Mouse (Mus musculus) limb, embryonic 10.5 days (tissue): ENCODE data around the gene Sebox. TPM values are rescaled to one million over a fixed set of nuclear protein-coding genes. Genes with fewer than 3 reads are reported as not detected.
A peak's percentile ranks its signal among the peaks of the same experiment; 100 is the strongest.

Source experiments
- DNase-seq: peaks from one replicate; pipeline ENCODE4 v3.0.0-alpha.2; 2017; ENCODE audit warnings: low spot score
- H3K27ac ChIP-seq: fragments of 300-500 bp; sonication (generic); 2 replicates; pipeline ENCODE4 v1.5.1; 2016; ENCODE audit warnings: mild to moderate bottlenecking
- H3K27me3 ChIP-seq: fragments of 300-500 bp; sonication (generic); 2 replicates; pipeline ENCODE4 v1.6.1; 2016; ENCODE audit warnings: low read depth, mild to moderate bottlenecking; ENCODE audit not compliant: poor library complexity, severe bottlenecking
- H3K36me3 ChIP-seq: fragments of 300-500 bp; sonication (generic); 2 replicates; pipeline ENCODE4 v1.6.1; 2016; ENCODE audit warnings: mild to moderate bottlenecking, moderate library complexity
- H3K4me1 ChIP-seq: fragments of 300-500 bp; sonication (generic); 2 replicates; pipeline ENCODE4 v1.6.1; 2016
- H3K4me3 ChIP-seq: fragments of 300-500 bp; sonication (generic); 2 replicates; pipeline ENCODE4 v1.5.1; 2016; ENCODE audit warnings: mild to moderate bottlenecking, moderate library complexity
- H3K9me3 ChIP-seq: fragments of 300-500 bp; sonication (generic); replicated peaks from 2 replicates; pipeline ENCODE4 v1.6.1; 2016; ENCODE audit warnings: mild to moderate bottlenecking
- WGBS: fragments of 180-500 bp; shearing (Covaris S2); methylation state at CpG from one replicate; pipeline ENCODE4 v1.1.7; 2016; 5-methylcytosine and 5-hydroxymethylcytosine counted together
- polyA plus RNA-seq: library from polyadenylated mRNA; unstranded; fragments of >200 nt; fragmentation: Nextera tagmentation; extraction: Ambion mirVana; gene quantifications from 2 replicates; pipeline ENCODE4 v1.2.1, GENCODE M21; 2016

The Sebox gene
- polyA plus RNA-seq, 1 experiment from 2014 or later, result not detected

GRCm38 (mm10) chr11:78501529-78501928 is 1.7 kb upstream of the Sebox start:
- peaks cover 17% of the 10 kb centered on the region for H3K36me3 ChIP-seq
- DNase-seq, result no peak
- H3K4me1 ChIP-seq, result peaks cover 16% of the 10 kb centered on the region
- no peaks in the 10 kb centered on the region for H3K9me3 ChIP-seq
- H3K4me3 ChIP-seq, result no peak overlapping the region
- peaks cover 47% of the 10 kb centered on the region for H3K27me3 ChIP-seq
- no peak overlapping the region for H3K27ac ChIP-seq
- WGBS, result 82% methylated on average over 20 of the region's 20 CpGs

DNA sequence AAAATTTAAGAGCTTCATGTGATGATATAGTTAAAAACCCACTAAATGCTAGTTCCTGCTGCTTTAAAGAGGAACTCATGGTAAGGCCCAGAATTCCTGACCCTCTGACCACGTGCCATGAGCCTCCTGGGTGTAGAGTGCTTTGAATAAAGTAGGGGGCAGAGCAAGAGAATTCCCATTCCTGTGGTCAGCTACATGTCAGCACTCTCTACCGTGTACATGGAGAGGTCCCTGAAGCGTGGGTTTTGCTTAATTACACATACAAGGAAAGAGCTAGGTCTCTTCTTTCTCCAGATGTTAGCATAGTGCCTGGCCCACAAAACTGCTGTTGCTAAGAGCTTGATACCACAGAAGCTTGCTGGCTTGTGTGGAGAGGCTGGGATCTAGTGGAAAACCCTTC is 2.2 kb downstream of the Sebox start:
- H3K9me3 ChIP-seq, result no peaks in the 10 kb centered on the region
- no peaks in the 10 kb centered on the region for H3K4me1 ChIP-seq
- H3K4me3 ChIP-seq, result no peak overlapping the region
- 82% methylated on average over 3 of the region's 3 CpGs for WGBS
- no peak for DNase-seq
- H3K27ac ChIP-seq, result no peak overlapping the region
- peaks cover 13% of the 10 kb centered on the region for H3K27me3 ChIP-seq
- peaks cover 52% of the 10 kb centered on the region for H3K36me3 ChIP-seq

- DNase-seq, result no peak
- WGBS, result 87% methylated on average over 5 of the region's 5 CpGs
- Histone ChIP-seq H3K4me1 (peaks cover 19% of the 10 kb centered on the region), H3K36me3 (peaks cover 58% of the 10 kb centered on the region), H3K27me3 (no peaks in the 10 kb centered on the region), H3K9me3 (no peaks in the 10 kb centered on the region), H3K27ac (no peak overlapping the region), H3K4me3 (no peak overlapping the region)
Observed at GRCm38 (mm10) chr11:78509148-78509547, 5.9 kb downstream of the Sebox start.

DNA sequence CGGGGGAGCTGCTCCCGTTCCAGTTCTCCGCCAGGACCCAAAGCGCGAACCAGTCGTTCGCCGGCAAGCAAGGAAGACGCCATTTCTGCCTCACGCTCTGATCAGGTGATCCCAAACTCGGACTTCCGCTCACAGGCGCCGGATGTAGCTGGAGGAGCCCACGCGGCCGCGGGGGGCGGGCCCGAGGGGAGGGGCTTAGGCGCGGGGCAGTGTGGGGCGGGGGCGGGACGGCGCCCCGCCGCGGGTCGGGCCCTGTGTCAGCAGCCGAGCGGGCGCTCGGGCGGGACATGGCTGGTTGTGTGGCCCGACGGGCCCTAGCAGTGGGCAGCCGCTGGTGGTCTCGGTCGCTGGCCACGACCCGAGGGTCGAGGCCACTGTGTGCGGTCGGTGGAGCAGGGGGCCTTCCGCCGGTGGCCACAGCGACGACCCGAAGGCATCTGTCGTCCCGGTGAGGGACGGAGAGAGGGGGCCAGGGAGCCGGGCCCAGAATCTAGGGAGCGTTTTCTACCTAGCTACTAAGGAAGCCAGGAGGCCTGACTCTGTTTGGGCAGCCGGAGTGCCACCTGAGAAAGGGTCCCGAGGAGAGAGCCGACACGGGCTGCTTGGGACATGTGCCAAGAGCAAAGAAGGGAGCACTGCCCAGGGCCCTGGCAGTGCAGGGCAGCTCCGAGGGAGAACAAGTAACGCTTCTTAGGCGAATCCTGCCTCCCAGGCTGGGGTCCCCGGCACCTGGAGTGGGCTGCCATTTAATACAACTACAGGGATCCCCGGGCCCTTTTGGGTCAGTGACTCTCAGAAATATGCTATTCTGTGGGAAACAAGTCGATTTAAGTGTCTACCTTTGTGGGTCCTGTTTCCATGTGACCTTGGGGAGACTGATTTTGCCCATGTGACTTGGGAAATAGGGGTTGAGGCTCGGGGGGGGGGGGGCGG is 9.0 kb downstream of the Sebox start, which contains the start of the genes Tmem199 and Poldip2:
Gene Tmem199 (minus strand): TSS at position 148 of the 933 bp plus-strand sequence.
Gene Poldip2 (plus strand): TSS at position 169 of the 933 bp plus-strand sequence.
- peaks cover 19% of the 10 kb centered on the region for H3K4me1 ChIP-seq
- under 1% methylated on average over 67 of the region's 67 CpGs for WGBS
- no peaks in the 10 kb centered on the region for H3K27me3 ChIP-seq
- peaks cover 63% of the 10 kb centered on the region for H3K36me3 ChIP-seq
- no peaks in the 10 kb centered on the region for H3K9me3 ChIP-seq
- H3K4me3 ChIP-seq, result peak within 1 kb of the TSS; percentile 85
- H3K27ac ChIP-seq, result peak within 1 kb of the TSS; percentile 94
- peak; percentile 98 for DNase-seq

DNA sequence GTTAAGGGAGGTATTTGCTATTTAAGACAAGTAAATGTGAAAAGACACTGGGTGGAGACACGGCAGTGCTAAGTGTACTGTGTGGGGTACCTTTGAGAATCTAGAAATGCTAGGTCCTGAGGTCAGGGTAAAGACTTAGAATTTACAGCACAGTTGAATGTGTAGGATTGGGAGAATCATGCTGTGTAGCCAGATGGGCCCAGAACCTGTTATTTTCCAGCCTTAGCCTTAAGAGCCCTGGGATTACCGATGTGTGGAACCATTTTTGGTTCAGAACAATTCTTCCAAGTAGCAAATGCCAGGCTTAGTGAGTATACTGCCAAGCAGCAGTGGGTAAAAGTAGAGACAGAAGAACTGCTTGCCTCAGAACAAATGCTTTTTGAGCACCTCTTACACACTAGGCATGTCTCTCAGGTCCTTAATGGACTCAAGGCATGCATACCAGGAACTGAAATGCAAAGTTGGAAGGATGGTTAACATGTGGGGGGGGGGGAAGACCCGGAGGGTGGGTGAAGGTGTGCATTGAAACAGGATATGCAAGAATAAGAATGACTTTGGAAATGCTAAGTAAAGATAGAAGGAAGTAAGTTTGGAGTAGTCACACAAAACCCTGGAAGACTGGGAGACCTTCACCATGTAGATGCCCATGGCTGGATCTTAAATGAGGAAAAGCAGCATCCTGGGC is 10.0 kb downstream of the Sebox start:
- Histone ChIP-seq H3K4me1 (peaks cover 19% of the 10 kb centered on the region), H3K9me3 (no peaks in the 10 kb centered on the region), H3K36me3 (peaks cover 63% of the 10 kb centered on the region), H3K4me3 (peak overlapping the region; percentile 85), H3K27me3 (no peaks in the 10 kb centered on the region), H3K27ac (peak overlapping the region; percentile 94; the same call in 1 of the 2 replicates)
- DNase-seq, result no peak
- 84% methylated on average over 3 of the region's 3 CpGs for WGBS

DNA sequence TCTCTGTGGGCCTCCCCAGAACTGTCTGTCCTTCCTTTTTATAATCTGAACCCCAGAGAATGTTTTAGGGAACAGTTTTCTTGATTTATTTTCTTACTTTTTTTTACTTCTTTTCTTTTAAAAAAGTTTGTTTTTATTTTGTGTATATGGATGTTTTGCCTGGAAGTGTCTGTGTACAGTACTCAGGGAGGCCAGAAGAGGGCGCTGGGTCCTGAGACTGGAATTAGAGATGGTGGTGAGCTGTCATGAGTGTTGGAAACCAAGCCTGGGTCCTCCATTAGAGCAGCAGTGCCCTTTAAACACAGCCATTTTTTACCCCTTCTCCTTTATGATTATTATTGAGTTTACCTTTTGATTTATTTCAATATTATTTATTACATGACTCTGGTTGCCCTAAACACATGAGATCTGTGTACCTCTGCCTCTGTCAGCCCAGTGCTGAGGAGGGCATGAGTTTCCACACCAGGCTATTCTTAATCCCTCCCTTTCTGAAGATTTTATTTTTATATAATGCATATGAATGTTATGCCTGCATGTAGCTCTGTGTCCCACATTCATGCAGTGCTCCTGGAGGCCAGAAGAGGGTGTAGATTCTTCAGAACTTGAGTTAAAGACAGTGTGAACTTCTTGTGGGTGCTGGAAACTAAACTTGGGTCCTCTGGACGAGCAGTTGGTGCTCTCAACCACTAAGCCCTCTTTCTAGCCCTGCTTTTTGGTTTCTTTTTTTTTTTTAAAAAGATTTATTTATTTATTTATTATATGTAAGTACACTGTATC is 12.5 kb downstream of the Sebox start:
- no peaks in the 10 kb centered on the region for H3K27me3 ChIP-seq
- no peak overlapping the region for H3K27ac ChIP-seq
- peaks cover 69% of the 10 kb centered on the region for H3K36me3 ChIP-seq
- H3K9me3 ChIP-seq, result no peaks in the 10 kb centered on the region
- 69% methylated on average over 2 of the region's 2 CpGs for WGBS
- peaks cover 19% of the 10 kb centered on the region for H3K4me1 ChIP-seq
- no peak for DNase-seq
- H3K4me3 ChIP-seq, result no peak overlapping the region

- no peak overlapping the region for H3K4me3 ChIP-seq
- DNase-seq, result no peak
- H3K9me3 ChIP-seq, result no peaks in the 10 kb centered on the region
- no peak overlapping the region for H3K27ac ChIP-seq
- peaks cover 96% of the 10 kb centered on the region for H3K36me3 ChIP-seq
- H3K27me3 ChIP-seq, result no peaks in the 10 kb centered on the region
- 95% methylated on average over 10 of the region's 10 CpGs for WGBS
- H3K4me1 ChIP-seq, result no peaks in the 10 kb centered on the region
Observed at GRCm38 (mm10) chr11:78518931-78519330, 15.7 kb downstream of the Sebox start.

DNA sequence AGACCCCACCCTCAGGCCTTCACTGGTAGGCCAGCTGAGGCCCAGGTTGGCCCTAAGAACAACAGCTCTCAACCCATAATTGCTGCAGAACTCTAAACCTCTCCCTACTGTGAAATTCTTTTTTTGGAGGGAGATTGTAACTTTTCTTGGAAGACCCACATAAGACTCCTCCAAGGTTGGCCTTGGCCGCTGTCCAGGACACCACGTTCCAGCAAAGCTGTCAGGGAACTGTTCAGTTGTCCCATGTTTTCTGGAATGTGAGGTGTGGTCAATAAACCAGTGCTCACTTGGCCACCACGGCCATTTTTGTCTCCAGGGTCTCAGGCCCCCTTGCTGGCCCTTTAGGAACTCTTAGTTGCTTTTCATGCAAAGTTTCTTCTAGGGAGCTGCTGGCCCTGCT is 18.6 kb downstream of the Sebox start:
- WGBS, result 97% methylated on average over 3 of the region's 3 CpGs
- H3K9me3 ChIP-seq, result no peaks in the 10 kb centered on the region
- no peaks in the 10 kb centered on the region for H3K4me1 ChIP-seq
- no peaks in the 10 kb centered on the region for H3K27me3 ChIP-seq
- no peak overlapping the region for H3K27ac ChIP-seq
- no peak for DNase-seq
- H3K36me3 ChIP-seq, result peaks cover 96% of the 10 kb centered on the region
- H3K4me3 ChIP-seq, result no peak overlapping the region

- WGBS, result 96% methylated on average over 1 of the region's 1 CpGs
- H3K27ac ChIP-seq, result no peak overlapping the region
- no peak overlapping the region for H3K4me3 ChIP-seq
- H3K36me3 ChIP-seq, result peaks cover 99% of the 10 kb centered on the region
- no peaks in the 10 kb centered on the region for H3K4me1 ChIP-seq
- H3K27me3 ChIP-seq, result no peaks in the 10 kb centered on the region
- DNase-seq, result no peak
- H3K9me3 ChIP-seq, result no peaks in the 10 kb centered on the region
Observed at GRCm38 (mm10) chr11:78522481-78522997, 19.3 kb downstream of the Sebox start.

- Histone ChIP-seq H3K4me1 (no peaks in the 10 kb centered on the region), H3K27me3 (no peaks in the 10 kb centered on the region), H3K27ac (no peak overlapping the region), H3K4me3 (no peak overlapping the region), H3K36me3 (peaks cover 99% of the 10 kb centered on the region), H3K9me3 (no peaks in the 10 kb centered on the region)
- no peak for DNase-seq
- 86% methylated on average over 9 of the region's 9 CpGs for WGBS
Observed at GRCm38 (mm10) chr11:78523241-78523955, 20.2 kb downstream of the Sebox start.

- WGBS, result 90% methylated on average over 2 of the region's 2 CpGs
- no peak overlapping the region for H3K27ac ChIP-seq
- H3K36me3 ChIP-seq, result peaks cover 100% of the 10 kb centered on the region
- no peak overlapping the region for H3K4me3 ChIP-seq
- DNase-seq, result no peak
- no peaks in the 10 kb centered on the region for H3K27me3 ChIP-seq
- no peaks in the 10 kb centered on the region for H3K9me3 ChIP-seq
- H3K4me1 ChIP-seq, result no peaks in the 10 kb centered on the region
Observed at GRCm38 (mm10) chr11:78524838-78525237, 21.6 kb downstream of the Sebox start.

GRCm38 (mm10) chr11:78528714-78529113 is 25.5 kb downstream of the Sebox start:
- Histone ChIP-seq H3K36me3 (peaks cover 87% of the 10 kb centered on the region), H3K4me3 (no peak overlapping the region), H3K9me3 (no peaks in the 10 kb centered on the region), H3K27me3 (no peaks in the 10 kb centered on the region), H3K4me1 (no peaks in the 10 kb centered on the region), H3K27ac (no peak overlapping the region)
- WGBS, result 89% methylated on average over 9 of the region's 9 CpGs
- DNase-seq, result no peak
